In genomic region chr13:60848241-60849120, GRCm38 (mm10) we compare ENCODE assay signal across 10 mouse cellular contexts. TPM values are rescaled to one million over a fixed set of nuclear protein-coding genes. Genes with fewer than 3 reads are reported as not detected.
DNase-seq lines count a peak whose midpoint lies in the region; ATAC-seq and TF ChIP-seq lines count a peak whose summit lies in the region.
"Had no signal": no experiment of that assay in that cellular context is flagged by ENCODE, and none has a peak within 500 bp of the region (broad histone marks: within the 10 kb centered on the region; RNA-seq: fewer than 3 reads in every experiment).

No protein-coding gene starts in this region.

- peak; percentile 6 for DNase-seq in kidney, postnatal 0 days (ENCODE audit: low spot score)
- DNase-seq in lung, postnatal 4 days, result peak; percentile 25 to 28
- peak; percentile 69 for DNase-seq in thymus, postnatal 25 days
- DNase-seq in MN1 (ENCODE audit: low spot score), result no peak
- DNase-seq in cerebellum, adult 11-12 months, result no peak
- DNase-seq in testis, postnatal 14 days (ENCODE audit: low spot score), result no peak

- no peak overlapping the region for H3K4me3 ChIP-seq in kidney, postnatal 0 days (replicated peaks; ENCODE audit: low read depth, low read length)
- H3K4me3 ChIP-seq in kidney, embryonic 14.5 days (ENCODE audit: low read length), result no peak overlapping the region
- no peak overlapping the region for H3K4me3 ChIP-seq in embryonic facial prominence, embryonic 15.5 days (replicated peaks)

- no peaks in the 10 kb centered on the region for H3K9me3 ChIP-seq in kidney, postnatal 0 days (replicated peaks; ENCODE audit: low read length)
- no peaks in the 10 kb centered on the region for H3K9me3 ChIP-seq in kidney, embryonic 14.5 days (ENCODE audit: control insufficient read depth, low read length)
- no peaks in the 10 kb centered on the region for H3K9me3 ChIP-seq in embryonic facial prominence, embryonic 15.5 days (replicated peaks)

- WGBS in kidney, postnatal 0 days, result 75% methylated on average over 4 of the region's 4 CpGs
- WGBS in kidney, embryonic 14.5 days, result 79% methylated on average over 4 of the region's 4 CpGs
- 80% methylated on average over 4 of the region's 4 CpGs for WGBS in embryonic facial prominence, embryonic 15.5 days

- H3K9ac ChIP-seq in kidney, postnatal 0 days (ENCODE audit: low read depth, low read length), result no peak overlapping the region
- no peak overlapping the region for H3K9ac ChIP-seq in kidney, embryonic 14.5 days (ENCODE audit: low read depth, low read length)
- no peak overlapping the region for H3K9ac ChIP-seq in embryonic facial prominence, embryonic 15.5 days

- TF ChIP-seq CTCF in kidney, postnatal 0 days (IDR thresholded peaks at IDR 0.05; ENCODE audit: low read depth), result no peak

- no peak for ATAC-seq in kidney, postnatal 0 days (replicated peaks; ENCODE audit: low FRiP score, low read depth)
- ATAC-seq in kidney, embryonic 14.5 days (ENCODE audit: low FRiP score, low TSS enrichment), result no peak
- peak; percentile 54; the same call in 1 of the 2 replicates for ATAC-seq in embryonic facial prominence, embryonic 15.5 days (ENCODE audit: insufficient number of reproducible peaks, low FRiP score, low TSS enrichment, low read depth)

- H3K27ac ChIP-seq in kidney, postnatal 0 days, result no peak overlapping the region
- no peak overlapping the region for H3K27ac ChIP-seq in kidney, embryonic 14.5 days (ENCODE audit: low read depth, low read length)
- H3K27ac ChIP-seq in embryonic facial prominence, embryonic 15.5 days (replicated peaks), result no peak overlapping the region

- no peak overlapping the region for H3K4me2 ChIP-seq in kidney, postnatal 0 days (ENCODE audit: low read length)
- H3K4me2 ChIP-seq in kidney, embryonic 14.5 days (replicated peaks; ENCODE audit: low read depth, low read length), result no peak overlapping the region
- H3K4me2 ChIP-seq in embryonic facial prominence, embryonic 15.5 days (replicated peaks), result no peak overlapping the region

- no peaks in the 10 kb centered on the region for H3K27me3 ChIP-seq in kidney, postnatal 0 days (ENCODE audit: insufficient read depth, low read length)
- H3K27me3 ChIP-seq in kidney, embryonic 14.5 days (ENCODE audit: control insufficient read depth, insufficient read depth, low read length), result no peaks in the 10 kb centered on the region
- H3K27me3 ChIP-seq in embryonic facial prominence, embryonic 15.5 days, result no peaks in the 10 kb centered on the region

- no peaks in the 10 kb centered on the region for H3K4me1 ChIP-seq in kidney, postnatal 0 days (replicated peaks; ENCODE audit: insufficient read depth, low read length)
- no peaks in the 10 kb centered on the region for H3K4me1 ChIP-seq in kidney, embryonic 14.5 days (ENCODE audit: control insufficient read depth, insufficient read depth, low read length)
- no peaks in the 10 kb centered on the region for H3K4me1 ChIP-seq in embryonic facial prominence, embryonic 15.5 days

- H3K36me3 ChIP-seq in kidney, postnatal 0 days (ENCODE audit: insufficient read depth, low read length), result no peaks in the 10 kb centered on the region
- H3K36me3 ChIP-seq in kidney, embryonic 14.5 days (ENCODE audit: control insufficient read depth, insufficient read depth, low read length), result no peaks in the 10 kb centered on the region
- H3K36me3 ChIP-seq in embryonic facial prominence, embryonic 15.5 days, result no peaks in the 10 kb centered on the region

RNA-seq across cellular contexts. Expression of gene 4930486L24Rik, which starts 15.8 kb away (rescaled TPM):
- 0.22 TPM in 1 of 2 replicates, not detected in the other for polyA plus RNA-seq in kidney, postnatal 0 days (2015; fragmentation: Nextera tagmentation; extraction: Ambion mirVana)
- 0.15 TPM in 1 of 2 replicates, not detected in the other for polyA plus RNA-seq in kidney, embryonic 14.5 days (2014; fragmentation: Nextera tagmentation; extraction: Ambion mirVana)
- 0.17 and 0.38 TPM in 2 replicates for polyA plus RNA-seq in embryonic facial prominence, embryonic 15.5 days (2015; fragmentation: Nextera tagmentation; extraction: Ambion mirVana)
- polyA plus RNA-seq: neural tube, embryonic 14.5 days had no signal

RNA-seq across cellular contexts. Expression of gene Ctsll3, which starts 45.8 kb away (rescaled TPM):
- polyA plus RNA-seq in kidney, postnatal 0 days (2015; fragmentation: Nextera tagmentation; extraction: Ambion mirVana), result not detected in 2 replicates
- not detected in 2 replicates for polyA plus RNA-seq in kidney, embryonic 14.5 days (2014; fragmentation: Nextera tagmentation; extraction: Ambion mirVana)
- 0.87 and 1.3 TPM in 2 replicates for polyA plus RNA-seq in embryonic facial prominence, embryonic 15.5 days (2015; fragmentation: Nextera tagmentation; extraction: Ambion mirVana)
- polyA plus RNA-seq: intestine, embryonic 14.5 days; neural tube, embryonic 14.5 days had no signal

RNA-seq across cellular contexts. Expression of gene Gm49392, which starts 48.2 kb away (rescaled TPM):
- 0.18 TPM in 1 of 2 replicates, not detected in the other for polyA plus RNA-seq in kidney, postnatal 0 days (2015; fragmentation: Nextera tagmentation; extraction: Ambion mirVana)
- polyA plus RNA-seq in kidney, embryonic 14.5 days (2014; fragmentation: Nextera tagmentation; extraction: Ambion mirVana), result 0.23 TPM in 1 of 2 replicates, not detected in the other
- not detected in 2 replicates for polyA plus RNA-seq in embryonic facial prominence, embryonic 15.5 days (2015; fragmentation: Nextera tagmentation; extraction: Ambion mirVana)
- polyA plus RNA-seq: intestine, embryonic 14.5 days; neural tube, embryonic 14.5 days had no signal

RNA-seq across cellular contexts. Expression of gene Ctla2b, which starts 48.8 kb away (rescaled TPM):
- 3.6 and 4.8 TPM in 2 replicates for polyA plus RNA-seq in kidney, postnatal 0 days (2015; fragmentation: Nextera tagmentation; extraction: Ambion mirVana)
- 4.4 and 5.2 TPM in 2 replicates for polyA plus RNA-seq in kidney, embryonic 14.5 days (2014; fragmentation: Nextera tagmentation; extraction: Ambion mirVana)
- 5.3 and 6.4 TPM in 2 replicates for polyA plus RNA-seq in embryonic facial prominence, embryonic 15.5 days (2015; fragmentation: Nextera tagmentation; extraction: Ambion mirVana)

RNA-seq across cellular contexts. Expression of gene Tpbpb, which starts 56.2 kb away (rescaled TPM):
- not detected in 2 replicates for polyA plus RNA-seq in kidney, postnatal 0 days (2015; fragmentation: Nextera tagmentation; extraction: Ambion mirVana)
- not detected in 2 replicates for polyA plus RNA-seq in kidney, embryonic 14.5 days (2014; fragmentation: Nextera tagmentation; extraction: Ambion mirVana)
- not detected in 2 replicates for polyA plus RNA-seq in embryonic facial prominence, embryonic 15.5 days (2015; fragmentation: Nextera tagmentation; extraction: Ambion mirVana)
- polyA plus RNA-seq: intestine, embryonic 14.5 days; neural tube, embryonic 14.5 days had no signal

Comparison
In these comparisons a context has a peak if more than half of its experiments do, and no peak if none do; other contexts are left out.
1. DNase-seq: peak in kidney, postnatal 0 days (single experiment), lung, postnatal 4 days (2 of 2) and thymus, postnatal 25 days (single experiment); none in MN1 (single experiment), cerebellum, adult 11-12 months (single experiment) and testis, postnatal 14 days (single experiment).